Mouse (Mus musculus): ENCODE results near the gene Fgfr2. TPM values are rescaled to one million over a fixed set of nuclear protein-coding genes. Genes with fewer than 3 reads are reported as not detected.

The Fgfr2 gene
- polyA plus RNA-seq, 1 experiment = 14.7 TPM

DNA sequence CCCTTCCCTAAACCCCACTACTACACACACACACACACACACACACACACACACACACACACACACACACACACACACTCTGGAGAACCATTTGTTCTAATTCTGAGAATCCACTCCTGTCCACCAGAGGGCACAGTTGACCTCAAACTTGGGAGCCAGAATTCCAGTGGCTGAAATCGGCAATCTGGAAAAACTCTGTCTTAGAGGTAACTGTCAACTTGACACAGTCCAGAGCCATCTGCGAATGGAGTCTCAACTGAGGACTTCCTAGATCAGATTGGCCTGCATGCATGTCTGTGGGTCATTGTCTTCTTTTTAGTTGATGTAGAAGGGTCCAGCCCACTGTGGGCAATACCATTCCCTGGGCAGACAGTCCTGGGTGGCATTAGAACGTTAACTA lies 2295.7 kb downstream of the Fgfr2 start:
- peaks cover 2% of the 10 kb centered on the region; the same call in 1 of the 2 replicates for H3K4me1 ChIP-seq (ENCODE audit: control insufficient read depth, insufficient read depth, insufficient read length, low read length)
- peak overlapping the region; percentile 40; the same call in 1 of the 2 replicates for H3K27ac ChIP-seq (ENCODE audit: insufficient read depth, low read depth, low read length)
- H3K36me3 ChIP-seq (ENCODE audit: control insufficient read depth, insufficient read depth, low read length) = no peaks in the 10 kb centered on the region
- no peaks in the 10 kb centered on the region for H3K27me3 ChIP-seq (ENCODE audit: control insufficient read depth, insufficient read depth, low read length)
- 36% methylated on average over 3 of the region's 3 CpGs for WGBS
- TF ChIP-seq CTCF (IDR thresholded peaks at IDR 0.05; ENCODE audit: extremely low read depth, insufficient read length, insufficient replicate concordance, low read depth, low read length) = peak; percentile 45; the same call in 1 of the 2 replicates
- TF ChIP-seq POLR2A (IDR thresholded peaks at IDR 0.05; ENCODE audit: low read depth, low read length) = no peak
- no peak overlapping the region for H3K4me3 ChIP-seq (ENCODE audit: low read depth, low read length)

GRCm38 (mm10) chr7:130826343-130826742 lies 2296.8 kb downstream of the Fgfr2 start:
- Histone ChIP-seq H3K36me3 (ENCODE audit: control insufficient read depth, insufficient read depth, low read length) (no peaks in the 10 kb centered on the region), H3K27ac (ENCODE audit: insufficient read depth, low read depth, low read length) (no peak overlapping the region), H3K4me1 (ENCODE audit: control insufficient read depth, insufficient read depth, insufficient read length, low read length) (peaks cover 2% of the 10 kb centered on the region; the same call in 1 of the 2 replicates), H3K27me3 (ENCODE audit: control insufficient read depth, insufficient read depth, low read length) (no peaks in the 10 kb centered on the region), H3K4me3 (ENCODE audit: low read depth, low read length) (no peak overlapping the region)
- 82% methylated on average over 3 of the region's 3 CpGs for WGBS
- TF ChIP-seq POLR2A (IDR thresholded peaks at IDR 0.05; ENCODE audit: low read depth, low read length) = no peak
- no peak for TF ChIP-seq CTCF (IDR thresholded peaks at IDR 0.05; ENCODE audit: extremely low read depth, insufficient read length, insufficient replicate concordance, low read depth, low read length)

DNA sequence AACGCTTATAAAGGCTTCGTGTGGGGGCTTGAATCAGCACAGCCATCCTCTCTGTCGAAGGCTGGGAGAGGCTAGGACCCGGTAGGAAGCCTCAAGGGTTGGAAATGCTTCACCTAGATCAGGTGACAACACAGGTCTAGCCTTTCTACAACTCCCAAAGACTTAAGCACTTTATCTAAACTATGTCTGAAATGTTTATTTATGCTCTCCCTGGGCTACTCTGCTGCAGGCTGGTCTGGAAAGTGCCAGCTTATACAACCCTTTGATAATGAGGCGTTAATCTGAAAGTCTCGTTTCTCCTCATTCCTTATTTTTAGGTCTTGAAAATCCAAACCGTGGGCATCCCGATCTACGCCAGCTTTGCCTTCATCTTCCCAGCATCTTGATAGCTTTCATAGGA lies 2299.2 kb downstream of the Fgfr2 start:
- no peaks in the 10 kb centered on the region for H3K36me3 ChIP-seq (ENCODE audit: control insufficient read depth, insufficient read depth, low read length)
- no peak overlapping the region for H3K4me3 ChIP-seq (ENCODE audit: low read depth, low read length)
- no peaks in the 10 kb centered on the region; the same call in 1 of the 2 replicates for H3K4me1 ChIP-seq (ENCODE audit: control insufficient read depth, insufficient read depth, insufficient read length, low read length)
- H3K27me3 ChIP-seq (ENCODE audit: control insufficient read depth, insufficient read depth, low read length) = no peaks in the 10 kb centered on the region
- H3K27ac ChIP-seq (ENCODE audit: insufficient read depth, low read depth, low read length) = no peak overlapping the region
- TF ChIP-seq POLR2A (IDR thresholded peaks at IDR 0.05; ENCODE audit: low read depth, low read length) = no peak
- TF ChIP-seq CTCF (IDR thresholded peaks at IDR 0.05; ENCODE audit: extremely low read depth, insufficient read length, insufficient replicate concordance, low read depth, low read length) = no peak
- WGBS = 50% methylated on average over 9 of the region's 9 CpGs

GRCm38 (mm10) chr7:130819624-130820023 lies 2303.5 kb downstream of the Fgfr2 start:
- H3K36me3 ChIP-seq (ENCODE audit: control insufficient read depth, insufficient read depth, low read length) = no peaks in the 10 kb centered on the region
- WGBS = 24% methylated on average over 10 of the region's 10 CpGs
- H3K27me3 ChIP-seq (ENCODE audit: control insufficient read depth, insufficient read depth, low read length) = no peaks in the 10 kb centered on the region
- no peak overlapping the region for H3K4me3 ChIP-seq (ENCODE audit: low read depth, low read length)
- H3K27ac ChIP-seq (ENCODE audit: insufficient read depth, low read depth, low read length) = no peak overlapping the region
- TF ChIP-seq POLR2A (IDR thresholded peaks at IDR 0.05; ENCODE audit: low read depth, low read length) = no peak
- no peaks in the 10 kb centered on the region for H3K4me1 ChIP-seq (ENCODE audit: control insufficient read depth, insufficient read depth, insufficient read length, low read length)

DNA sequence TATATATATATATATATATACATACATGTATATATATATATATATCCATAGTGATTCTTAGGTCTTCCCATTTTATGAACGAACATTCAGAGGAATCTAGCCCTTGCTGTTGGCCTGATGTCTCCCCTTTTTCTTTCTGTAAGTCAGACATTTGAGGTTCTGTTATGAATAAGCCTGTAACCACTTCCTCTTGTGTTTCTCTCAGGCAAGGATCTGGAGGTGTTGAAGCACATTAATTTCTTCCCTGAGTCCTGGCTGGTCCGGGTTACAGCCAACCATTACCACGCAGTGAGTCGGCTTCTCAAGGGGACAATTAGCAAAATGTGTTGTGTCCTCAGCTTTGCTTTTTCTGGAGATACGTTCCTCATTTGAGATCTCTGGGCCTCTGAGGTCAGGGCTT lies 2304.3 kb downstream of the Fgfr2 start:
- Histone ChIP-seq H3K27ac (ENCODE audit: insufficient read depth, low read depth, low read length) (no peak overlapping the region), H3K36me3 (ENCODE audit: control insufficient read depth, insufficient read depth, low read length) (no peaks in the 10 kb centered on the region), H3K27me3 (ENCODE audit: control insufficient read depth, insufficient read depth, low read length) (no peaks in the 10 kb centered on the region), H3K4me3 (ENCODE audit: low read depth, low read length) (no peak overlapping the region), H3K4me1 (ENCODE audit: control insufficient read depth, insufficient read depth, insufficient read length, low read length) (no peaks in the 10 kb centered on the region)
- WGBS = 68% methylated on average over 5 of the region's 5 CpGs
- TF ChIP-seq CTCF (IDR thresholded peaks at IDR 0.05; ENCODE audit: extremely low read depth, insufficient read length, insufficient replicate concordance, low read depth, low read length) (no peak), POLR2A (IDR thresholded peaks at IDR 0.05; ENCODE audit: low read depth, low read length) (no peak)

- WGBS = 71% methylated on average over 7 of the region's 7 CpGs
- Histone ChIP-seq H3K27ac (ENCODE audit: insufficient read depth, low read depth, low read length) (0 out of 2 replicates have a peak overlapping the region, but pooled peaks have one; percentile 16), H3K4me3 (ENCODE audit: low read depth, low read length) (no peak overlapping the region), H3K27me3 (ENCODE audit: control insufficient read depth, insufficient read depth, low read length) (0 out of 2 replicates have a peak, but pooled peaks cover 2% of the 10 kb centered on the region), H3K4me1 (ENCODE audit: control insufficient read depth, insufficient read depth, insufficient read length, low read length) (peaks cover 3% of the 10 kb centered on the region; the same call in 1 of the 2 replicates), H3K36me3 (ENCODE audit: control insufficient read depth, insufficient read depth, low read length) (no peaks in the 10 kb centered on the region)
- no peak for TF ChIP-seq POLR2A (IDR thresholded peaks at IDR 0.05; ENCODE audit: low read depth, low read length)
- no peak for TF ChIP-seq CTCF (IDR thresholded peaks at IDR 0.05; ENCODE audit: extremely low read depth, insufficient read length, insufficient replicate concordance, low read depth, low read length)
Measured at GRCm38 (mm10) chr7:130816243-130816642, 2306.9 kb downstream of the Fgfr2 start.

DNA sequence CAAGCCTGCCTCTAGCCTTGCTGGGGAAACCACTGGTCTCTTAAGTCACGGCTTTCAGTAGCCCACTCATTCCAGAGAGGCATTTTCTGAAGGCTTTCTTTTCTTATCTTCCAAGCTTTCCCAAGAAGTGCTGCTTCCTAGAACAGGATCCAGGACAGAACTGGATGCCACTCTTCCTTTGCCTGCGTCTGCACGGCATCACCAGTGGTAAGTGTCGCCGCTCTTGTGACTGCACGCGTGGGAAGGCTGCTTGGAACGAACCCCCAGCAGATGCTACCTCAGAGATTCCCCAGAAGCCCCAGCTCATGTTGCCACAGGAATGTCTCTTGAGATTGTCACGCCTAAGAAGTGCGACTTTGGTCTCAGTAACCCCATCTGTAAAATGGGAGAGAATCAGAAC lies 2307.5 kb downstream of the Fgfr2 start:
- 95% methylated on average over 10 of the region's 10 CpGs for WGBS
- Histone ChIP-seq H3K27me3 (ENCODE audit: control insufficient read depth, insufficient read depth, low read length) (0 out of 2 replicates have a peak, but pooled peaks cover 2% of the 10 kb centered on the region), H3K36me3 (ENCODE audit: control insufficient read depth, insufficient read depth, low read length) (no peaks in the 10 kb centered on the region), H3K4me3 (ENCODE audit: low read depth, low read length) (no peak overlapping the region), H3K4me1 (ENCODE audit: control insufficient read depth, insufficient read depth, insufficient read length, low read length) (peaks cover 3% of the 10 kb centered on the region; the same call in 1 of the 2 replicates), H3K27ac (ENCODE audit: insufficient read depth, low read depth, low read length) (no peak overlapping the region)
- TF ChIP-seq CTCF (IDR thresholded peaks at IDR 0.05; ENCODE audit: extremely low read depth, insufficient read length, insufficient replicate concordance, low read depth, low read length) (no peak), POLR2A (IDR thresholded peaks at IDR 0.05; ENCODE audit: low read depth, low read length) (no peak)

Measured in small intestine, adult 2 months (tissue).